Mouse (Mus musculus): ENCODE measurements around the gene Plekha5.

GRCm38 (mm10) chr6:140605732-140606131 lies 181.9 kb downstream of the Plekha5 start:
- TF ChIP-seq CTCF (IDR thresholded peaks at IDR 0.05; ENCODE audit: low read depth, low read length) (no peak), POLR2A (IDR thresholded peaks at IDR 0.05; ENCODE audit: extremely low read depth, insufficient read depth, low read length) (no peak)

Data from liver, adult 2 months (tissue).